Mouse (Mus musculus) stomach, postnatal 0 days (tissue): ENCODE results near the gene Zbtb8b.
A peak's percentile ranks its signal among the peaks of the same experiment; 100 is the strongest.

ENCODE experiments used
- CTCF ChIP-seq: IDR thresholded peaks from 2 replicates; pipeline ENCODE4 v1.5.1; 2016; ENCODE audit warnings: antibody characterized with exemption, low read depth, mild to moderate bottlenecking, moderate library complexity
- EP300 ChIP-seq: optimal IDR thresholded peaks from 2 replicates; pipeline ENCODE3; 2016; ENCODE audit warnings: antibody characterized with exemption

DNA sequence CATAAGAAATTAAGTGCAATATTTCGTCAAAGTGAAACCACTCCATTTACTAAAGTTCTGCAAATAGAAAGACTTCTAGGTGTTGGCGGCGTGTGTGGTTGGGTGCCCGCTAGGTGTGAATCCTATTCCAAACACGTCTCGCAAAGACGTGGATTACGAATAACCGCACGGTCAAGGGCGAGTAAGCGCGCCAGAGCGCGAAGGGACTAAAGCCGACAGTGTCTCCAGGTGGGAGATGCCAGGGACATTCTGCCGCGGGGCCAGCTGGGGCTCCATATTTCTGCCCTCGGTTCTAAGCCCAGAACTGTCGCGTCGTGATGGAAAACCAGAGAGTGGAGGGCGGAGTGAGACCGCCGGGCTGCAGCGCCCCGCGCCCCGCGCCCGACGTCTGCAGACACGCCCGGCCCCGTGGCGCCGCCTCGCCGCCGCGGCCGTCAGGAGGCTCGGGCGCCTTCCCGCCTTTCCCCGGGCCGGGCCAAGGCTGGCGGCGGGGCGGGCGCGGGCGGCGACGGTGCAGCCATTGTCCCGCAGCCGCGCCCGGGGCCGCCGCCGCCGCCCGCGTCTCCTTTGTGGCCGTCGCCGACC lies 63.6 kb downstream of the Zbtb8b start:
- TF ChIP-seq CTCF (peak; percentile 7; the same call in 1 of the 2 replicates), EP300 (no peak)
